Mouse (Mus musculus) kidney, postnatal 4 days (tissue): ENCODE measurements at regions not wholly inside any gene's neighbourhood (a gene's known extent, or its start where the extent isn't known, plus 50 kb on each side); places are given as distances from the start of the nearest gene placed in this dataset.
"Not testable (repeated sequence)": the region's sequence is repeated elsewhere in the genome, so short reads cannot be mapped to it uniquely, and the experiment has no call there.

ENCODE experiments used
- DNase-seq, 2 experiments: peaks; one replicate each; pipeline ENCODE4 v3.0.0; 2021; ENCODE audit warnings: mixed read lengths in 2 of 2

DNA sequence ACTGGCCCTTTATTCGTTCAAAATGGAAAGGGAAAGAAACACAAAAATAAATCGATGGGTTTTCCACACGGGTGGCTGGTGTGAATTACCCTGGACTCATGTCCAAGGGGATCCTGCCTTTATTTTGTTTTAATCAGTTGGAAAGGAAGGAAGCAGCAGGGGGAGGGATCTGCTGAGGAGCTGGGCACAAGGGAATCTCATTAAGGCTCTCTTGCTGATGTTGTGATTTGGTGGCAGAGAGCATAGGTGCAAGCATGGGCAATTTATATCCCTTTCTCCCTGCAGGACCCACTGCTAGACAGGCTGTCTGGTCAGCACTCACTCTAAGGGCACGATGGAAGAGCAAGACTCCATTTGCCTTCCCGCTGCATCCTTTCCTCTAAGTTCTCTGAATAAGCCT lies 469.2 kb downstream of the Epha7 start:
- no peak for DNase-seq

DNA sequence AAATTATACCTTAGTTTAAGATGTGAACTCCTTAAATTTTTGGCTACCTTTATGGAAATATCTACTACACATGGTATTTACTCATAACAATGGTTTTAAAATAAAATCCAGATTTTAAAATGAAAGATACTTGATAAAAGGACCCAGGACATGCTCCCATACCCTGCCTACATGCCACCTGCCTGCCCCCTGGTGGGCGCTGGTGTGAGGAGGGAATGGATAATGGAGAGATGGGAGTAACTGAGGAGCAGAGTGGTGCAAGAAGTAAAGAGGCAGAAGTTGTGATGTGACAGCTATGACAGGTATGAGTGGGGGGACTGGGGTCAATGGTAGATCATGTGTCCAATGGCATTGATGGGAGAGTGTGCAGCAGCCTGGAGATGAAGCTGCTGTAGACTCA lies 488.4 kb downstream of the Epha7 start:
- peak; percentile 63 to 65 for DNase-seq

DNA sequence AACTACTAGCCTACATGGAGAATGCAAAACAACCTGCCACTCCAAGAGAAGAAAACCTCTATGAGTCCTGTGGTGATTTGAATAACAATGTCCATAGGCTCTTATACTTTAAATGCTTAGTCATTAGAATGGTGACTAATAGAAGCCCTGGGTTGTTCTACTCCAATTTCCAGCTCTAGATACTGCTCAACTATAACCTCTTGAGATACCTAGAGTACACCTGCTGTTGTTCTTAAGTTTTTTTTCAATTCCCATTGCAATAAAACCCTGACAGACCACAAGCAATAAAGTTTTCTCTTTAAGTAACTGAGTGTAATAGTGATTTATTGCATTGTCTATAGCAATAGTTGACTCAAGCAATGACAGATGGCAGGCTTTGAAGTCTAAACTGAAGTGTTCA lies 491.0 kb downstream of the Epha7 start:
- no peak for DNase-seq

DNA sequence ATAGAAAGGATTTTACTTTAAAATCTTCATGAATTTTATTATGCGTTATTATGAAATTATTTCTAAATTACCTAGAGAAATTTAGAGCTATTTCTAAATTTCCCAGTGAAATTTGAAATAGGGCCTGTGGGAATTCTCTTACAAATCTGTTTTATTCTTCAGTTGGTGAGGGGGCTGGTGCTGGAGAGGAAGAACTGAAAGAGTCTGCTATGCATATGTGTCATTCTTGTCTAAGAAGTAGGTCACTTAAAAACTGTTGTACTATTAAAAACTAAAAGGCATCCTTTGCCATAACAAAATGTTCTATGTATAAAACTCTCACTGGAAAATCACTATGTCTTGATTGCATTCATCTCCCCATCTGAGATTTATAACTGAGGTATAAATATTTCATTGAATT lies 494.3 kb downstream of the Epha7 start:
- no peak for DNase-seq

DNA sequence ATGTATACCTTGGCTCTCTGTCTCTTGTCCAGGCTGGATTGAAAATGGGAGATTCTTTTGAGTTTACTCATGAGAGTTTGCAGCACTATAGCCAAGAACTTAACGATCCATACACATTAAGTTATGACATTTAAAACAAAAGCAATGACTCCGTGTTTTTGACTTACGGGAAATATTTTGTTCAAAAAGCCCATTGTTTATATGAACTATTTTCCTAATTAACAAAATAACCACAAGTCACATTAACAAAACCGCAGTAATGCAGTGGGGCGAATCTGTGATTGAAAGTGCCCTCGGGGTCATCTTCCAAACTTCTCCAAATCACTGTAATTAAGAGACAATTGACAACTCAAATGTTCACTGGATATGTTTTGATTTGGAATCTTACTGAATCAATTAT lies 511.0 kb downstream of the Epha7 start:
- no peak for DNase-seq

DNA sequence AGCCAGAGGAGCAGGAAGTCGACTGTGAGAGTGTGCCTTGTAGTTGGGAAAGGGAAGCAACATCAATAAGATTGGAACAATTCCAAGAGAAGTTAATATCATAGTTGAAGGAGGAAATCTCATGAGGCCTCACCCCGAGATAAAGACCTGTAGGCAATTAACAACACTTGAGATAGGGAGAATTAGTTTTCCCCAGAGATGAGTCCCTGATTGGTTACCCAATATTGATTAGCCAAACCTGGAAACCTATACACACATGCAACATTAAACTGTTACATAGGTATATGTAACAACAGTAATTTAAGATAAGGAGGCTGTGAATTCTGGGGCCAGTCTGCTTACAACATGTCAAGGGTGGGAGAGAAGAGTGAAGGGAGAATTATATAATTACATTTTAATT lies 516.2 kb downstream of the Epha7 start:
- DNase-seq: no peak

DNA sequence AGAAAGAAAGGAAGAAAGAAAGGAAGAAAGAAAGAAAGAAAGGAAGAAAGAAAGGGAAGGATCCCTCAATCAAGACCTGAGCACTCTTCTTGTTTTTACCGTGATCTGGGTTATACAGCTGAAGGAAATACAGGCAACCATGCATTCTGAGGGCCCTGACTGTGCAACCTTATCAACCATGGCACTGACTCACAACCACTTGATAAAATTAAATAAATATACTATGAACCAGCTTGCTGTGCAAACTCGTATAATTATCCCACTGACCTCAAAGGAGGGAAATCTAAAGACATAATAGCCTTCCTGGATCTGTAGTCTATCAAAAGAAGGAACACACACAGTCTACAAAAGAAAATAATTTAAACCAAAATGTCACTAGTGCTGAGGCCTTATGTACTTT lies 518.8 kb downstream of the Epha7 start:
- DNase-seq: no peak

DNA sequence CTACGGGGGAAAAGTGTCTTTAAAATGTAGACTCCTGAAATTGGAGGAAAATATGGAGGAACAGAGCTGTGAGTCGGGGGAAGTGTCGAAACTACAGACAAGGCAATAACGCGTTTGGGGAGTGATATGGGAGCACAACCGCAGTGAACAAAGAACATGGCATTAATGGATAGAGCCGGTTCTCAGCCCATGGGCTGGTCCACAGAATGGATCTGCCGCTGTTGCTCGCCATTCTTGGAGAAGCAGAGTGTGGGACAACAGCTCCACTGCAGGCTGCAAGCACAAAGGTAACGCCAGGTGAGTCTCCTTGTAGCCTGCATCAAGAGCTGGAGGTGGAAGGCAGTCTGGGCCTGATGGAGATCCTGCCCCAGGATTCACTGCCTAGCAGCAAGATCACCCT lies 524.3 kb downstream of the Epha7 start:
- no peak for DNase-seq

DNA sequence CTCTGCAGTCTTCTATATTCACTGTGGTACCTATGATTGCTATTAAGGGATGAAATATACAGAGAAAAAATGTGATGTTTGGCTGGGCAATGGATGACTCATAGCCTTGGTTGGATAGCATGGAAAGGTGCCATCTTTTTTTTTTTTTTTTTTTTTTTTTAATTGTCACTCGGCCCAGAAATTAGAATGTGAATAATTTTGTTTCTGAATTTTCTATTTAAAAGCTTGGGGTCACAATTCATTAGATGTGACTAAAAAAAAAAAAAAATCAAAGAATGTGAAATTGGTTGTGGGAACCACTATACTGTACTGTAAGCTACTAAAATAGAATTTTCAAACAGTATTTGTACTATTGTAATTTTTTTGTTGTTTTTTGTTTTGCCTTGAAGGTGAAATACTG lies 549.3 kb downstream of the Epha7 start:
- DNase-seq: no peak

DNA sequence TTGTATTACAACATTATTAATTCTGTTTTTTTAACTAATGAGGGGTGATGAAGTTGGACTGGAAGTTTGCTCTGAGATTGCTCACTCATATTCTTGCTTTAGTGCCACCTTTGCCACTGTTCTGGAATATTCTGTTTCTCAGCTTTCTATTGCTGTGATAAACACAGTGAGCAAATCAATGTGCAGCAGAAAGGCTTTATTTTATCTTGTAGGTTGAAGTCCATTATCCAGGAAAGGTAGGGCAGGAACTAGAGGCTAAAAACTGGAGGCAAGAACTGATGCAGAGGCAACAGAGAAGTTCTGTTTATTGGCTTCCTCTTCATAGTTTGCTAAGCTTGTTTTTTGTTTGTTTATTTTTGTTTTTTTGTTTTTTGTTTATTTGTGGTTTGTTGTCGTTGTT lies 576.4 kb downstream of the Epha7 start:
- DNase-seq: no peak

DNA sequence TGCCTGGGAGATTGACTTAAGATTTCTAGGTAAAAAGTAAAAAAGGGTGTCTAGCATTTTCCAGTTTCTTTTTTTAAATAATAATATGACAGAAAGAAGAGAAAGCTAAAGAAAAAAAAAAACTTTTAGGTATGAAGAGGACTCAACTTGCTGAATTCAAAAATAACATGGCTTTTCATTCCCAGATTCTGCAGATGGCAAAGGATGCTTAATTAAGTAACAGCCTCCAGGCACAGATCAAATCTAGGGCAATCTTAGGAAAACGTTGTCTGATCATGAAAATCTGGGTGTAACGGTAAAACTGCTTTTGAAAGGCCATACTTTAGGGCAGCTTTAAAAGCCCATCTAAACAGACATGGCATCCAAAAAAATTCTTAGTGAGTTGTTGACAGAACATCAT lies 577.4 kb downstream of the Epha7 start:
- DNase-seq: no peak

DNA sequence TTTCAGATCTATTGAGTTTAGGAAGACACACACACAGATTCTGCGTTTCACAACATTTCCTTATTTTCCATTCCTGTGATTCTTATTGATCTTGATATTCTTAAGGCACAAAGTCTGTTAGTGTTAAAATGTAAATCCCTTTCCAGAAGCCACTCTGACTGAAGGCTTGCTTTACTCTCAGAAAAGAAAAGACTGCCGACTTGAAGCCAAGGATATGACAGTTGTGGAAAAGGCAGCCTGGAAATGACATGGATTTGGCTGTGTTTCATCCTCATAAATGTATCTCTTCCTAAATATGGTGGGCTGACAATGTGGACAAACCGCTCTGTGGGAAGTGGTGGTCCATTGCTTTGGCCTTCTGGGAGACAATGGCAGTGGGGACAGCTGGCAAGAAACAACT lies 589.2 kb downstream of the Epha7 start:
- DNase-seq: no peak

DNA sequence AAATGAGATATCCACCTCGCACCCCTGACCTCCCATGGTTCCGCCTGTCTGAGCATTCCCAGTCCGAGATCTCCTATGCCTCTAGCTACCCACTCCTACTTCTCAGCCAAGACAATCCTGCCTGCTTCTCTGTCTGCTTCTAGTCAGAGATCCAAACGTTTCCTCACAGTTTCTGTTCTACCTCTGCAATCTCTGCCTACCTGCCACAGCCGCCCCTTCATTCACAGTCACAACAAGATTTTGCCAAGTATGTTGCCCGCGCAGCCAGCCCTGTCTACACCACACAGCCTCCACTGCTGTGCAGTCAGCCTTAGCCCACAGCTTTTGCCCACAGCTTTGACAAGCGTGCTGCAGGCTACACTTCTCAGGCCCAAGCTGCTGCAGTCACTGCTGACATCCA lies 601.7 kb downstream of the Epha7 start:
- no peak for DNase-seq

DNA sequence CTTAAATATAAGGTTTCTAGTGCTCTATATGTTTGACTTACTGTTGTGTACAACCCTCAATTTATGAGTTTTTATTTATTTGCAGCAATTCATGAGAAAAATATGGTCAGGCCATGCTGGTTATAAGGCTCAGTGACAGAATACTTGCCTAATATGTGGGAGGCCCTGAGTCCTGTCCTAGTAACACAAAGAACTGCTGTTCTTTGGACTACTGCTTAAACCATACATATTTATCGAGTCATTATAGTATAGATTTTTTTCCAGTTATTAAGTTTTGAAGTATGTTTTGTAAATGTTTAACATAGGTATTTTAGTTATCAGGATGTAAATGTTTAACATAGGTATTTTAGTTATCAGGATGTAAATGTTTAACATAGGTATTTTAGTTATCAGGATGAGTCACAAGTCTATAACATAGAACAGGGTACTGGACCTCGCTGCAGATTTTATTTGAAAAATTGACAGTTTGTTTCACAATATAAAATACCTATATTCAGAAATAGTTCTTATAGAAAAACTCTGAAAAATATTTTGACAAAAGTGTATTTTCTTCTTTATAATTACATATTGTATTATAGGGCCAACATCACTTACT lies 607.4 kb downstream of the Epha7 start:
- DNase-seq: no peak

DNA sequence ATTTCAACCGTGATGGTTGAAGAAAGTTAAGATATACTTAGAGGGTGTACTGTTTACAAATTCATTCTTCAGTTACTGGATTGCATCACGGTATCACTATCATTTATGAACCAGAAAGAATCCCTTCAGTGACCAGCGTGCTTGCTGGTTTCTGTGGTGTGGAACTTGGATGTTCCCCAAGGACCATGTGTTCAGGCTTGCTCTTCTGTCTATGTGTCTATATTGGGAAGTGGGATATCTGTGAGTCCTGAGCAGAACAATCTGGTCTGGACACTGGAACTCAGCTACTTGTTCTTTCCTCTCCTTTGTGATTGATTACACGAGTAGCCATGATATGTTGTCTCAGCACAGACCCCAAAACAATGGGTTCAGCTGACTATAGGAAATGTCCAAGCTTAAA lies 618.6 kb downstream of the Epha7 start:
- DNase-seq: not testable (repeated sequence)

DNA sequence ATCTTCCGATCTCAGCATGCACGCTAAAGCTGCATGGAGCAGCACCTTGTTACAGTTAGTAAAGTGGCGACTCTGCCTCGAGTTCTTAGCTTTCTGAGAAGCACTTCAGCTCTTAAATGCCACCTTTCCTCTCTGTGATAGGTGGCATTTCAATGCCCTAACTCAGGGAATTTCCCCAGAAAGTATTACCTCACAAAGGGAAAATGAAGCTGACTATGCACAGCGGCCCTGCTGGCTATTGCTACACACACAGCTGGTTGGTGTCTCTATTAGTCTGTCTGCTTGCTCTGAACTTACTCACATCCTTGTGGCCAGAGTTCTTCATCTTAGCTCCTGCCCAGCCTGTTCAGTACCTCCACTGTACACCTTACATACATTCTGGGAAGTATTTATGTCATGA lies 650.4 kb downstream of the Epha7 start:
- no peak for DNase-seq

DNA sequence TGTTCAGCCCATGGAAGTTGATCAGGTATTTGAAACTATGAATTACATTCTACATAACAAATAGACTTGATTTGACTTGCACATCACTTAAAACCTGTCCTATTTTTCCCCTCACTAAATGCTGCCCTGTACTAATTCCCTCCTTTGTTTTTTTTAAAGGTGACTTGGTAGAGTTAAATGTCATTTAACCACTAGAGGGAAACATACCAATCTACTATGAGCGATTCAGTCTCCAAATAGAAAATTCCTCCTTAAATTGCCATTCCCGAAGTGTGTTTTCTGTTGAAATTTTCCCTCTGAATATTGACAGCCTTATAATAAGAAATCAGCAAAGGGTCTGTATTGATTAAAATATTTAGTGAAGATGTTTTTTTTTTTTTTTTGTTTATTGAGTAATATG lies 653.4 kb downstream of the Epha7 start:
- no peak for DNase-seq

DNA sequence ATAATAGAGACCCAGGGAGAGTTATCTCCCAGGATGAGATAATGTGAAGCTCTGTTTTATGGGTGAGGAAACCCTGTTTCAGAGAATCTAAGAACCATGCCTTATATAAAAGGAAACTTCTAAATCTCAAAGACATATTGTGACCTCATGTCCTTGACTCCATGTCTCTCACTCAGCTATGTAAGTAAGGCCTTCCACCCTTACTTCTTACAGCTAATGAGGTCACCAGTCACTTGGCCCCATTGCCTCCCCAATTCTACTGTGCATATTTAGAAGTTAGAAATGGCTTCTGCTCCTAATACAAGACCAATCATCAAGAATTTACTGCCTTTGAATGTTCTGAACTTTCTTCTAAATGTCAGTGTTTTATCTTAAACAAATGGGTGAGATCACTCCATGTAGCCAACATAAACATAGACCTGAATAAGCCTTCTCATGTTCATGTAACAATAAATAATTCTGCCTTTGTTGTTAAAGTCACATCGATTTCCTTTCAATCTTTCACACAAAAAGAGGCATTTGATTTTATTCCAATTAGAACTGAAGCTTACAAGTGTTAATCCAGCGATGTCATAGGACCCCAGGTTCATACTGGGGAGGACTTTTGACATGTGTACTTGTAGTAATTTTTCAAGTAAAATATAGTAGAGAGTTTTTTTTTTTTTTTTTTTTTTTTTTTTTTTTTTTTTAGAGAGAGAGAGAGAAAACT lies 667.6 kb downstream of the Epha7 start:
- peak; percentile 5 to 7 for DNase-seq

DNA sequence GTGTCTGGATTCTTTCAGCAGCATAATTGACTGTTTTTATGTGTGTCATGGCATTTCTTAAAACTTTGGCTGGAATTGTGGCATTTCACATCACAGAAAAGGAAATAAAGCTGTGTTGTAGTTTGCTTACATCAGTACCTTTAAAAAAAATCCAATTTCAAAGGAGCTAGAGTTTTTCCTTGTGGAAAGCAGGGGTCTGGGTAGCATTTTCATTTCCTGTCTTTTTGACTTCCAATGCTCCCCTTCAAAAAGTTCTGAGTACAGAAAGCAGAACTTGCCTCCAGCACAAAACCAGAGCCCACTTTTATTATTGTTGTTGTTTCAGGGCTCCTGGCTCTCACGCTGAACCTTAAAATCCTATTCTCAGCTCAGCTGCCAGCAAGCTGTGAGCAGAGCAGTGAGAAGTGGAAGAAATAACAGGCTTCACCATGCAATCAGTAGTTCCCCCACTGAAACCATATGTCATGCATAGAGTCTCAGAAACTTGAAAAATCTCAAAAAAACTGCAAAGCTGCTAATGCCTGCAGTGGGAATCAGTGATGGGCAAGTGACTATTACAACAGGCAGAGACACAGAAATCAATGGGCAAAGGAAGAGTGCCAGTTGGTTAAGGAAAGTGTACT lies 668.3 kb downstream of the Epha7 start:
- DNase-seq: no peak

DNA sequence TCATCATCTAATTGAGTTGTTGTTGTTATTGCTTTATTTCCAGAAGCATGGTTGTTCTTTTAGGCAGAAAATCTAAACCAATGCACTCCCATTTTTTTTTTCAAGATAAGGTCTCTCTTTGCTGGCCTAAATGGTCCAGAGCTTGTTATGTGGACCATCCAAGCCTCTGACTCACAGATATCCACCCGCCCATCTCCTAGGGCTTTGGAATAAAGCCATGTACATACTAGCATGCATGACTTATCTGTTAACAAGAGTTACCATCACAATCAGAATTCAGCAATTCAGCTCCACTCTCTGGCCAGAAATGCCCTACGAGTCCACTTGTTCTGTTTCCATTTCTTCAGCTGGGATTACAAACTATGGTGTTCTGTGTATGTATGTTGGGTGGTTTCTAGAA lies 669.5 kb downstream of the Epha7 start:
- no peak for DNase-seq

DNA sequence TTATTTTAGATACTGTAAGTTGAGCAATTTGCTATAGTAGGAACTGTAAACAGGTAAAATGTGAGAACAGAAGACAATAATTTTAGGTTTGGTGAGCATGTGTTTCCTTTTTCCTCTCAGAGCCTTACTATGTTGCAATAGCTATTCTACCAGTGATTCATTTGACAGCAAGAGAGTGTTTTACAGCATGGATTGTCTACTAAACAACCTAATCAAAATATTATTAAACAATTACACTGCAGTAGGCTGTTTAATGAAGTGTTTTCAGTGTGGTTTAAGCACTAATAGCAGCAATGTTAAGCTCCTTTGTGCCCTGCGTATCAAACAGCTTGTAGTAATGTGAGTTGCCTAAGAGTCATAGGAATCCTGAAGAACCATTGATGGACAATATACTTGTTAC lies 687.9 kb downstream of the Epha7 start:
- DNase-seq: no peak

DNA sequence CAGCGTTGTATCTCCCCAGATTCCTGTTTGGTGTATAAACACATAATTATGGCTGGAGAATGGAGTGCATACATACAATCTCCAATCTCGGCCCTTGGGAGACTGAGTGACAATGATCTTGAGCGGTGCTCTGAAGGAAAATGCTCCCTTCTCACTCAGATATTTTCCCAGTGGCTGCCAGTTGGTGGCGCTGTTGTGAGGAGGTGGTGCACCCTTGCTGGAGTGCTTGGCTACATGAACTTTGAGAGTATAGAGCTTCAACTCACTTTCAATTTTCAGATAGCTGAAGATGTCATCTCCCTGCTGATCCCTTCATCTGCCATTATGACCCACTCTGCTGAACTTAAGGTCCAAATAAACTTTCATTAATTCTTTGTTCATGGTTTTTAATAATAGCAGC lies 712.1 kb downstream of the Epha7 start:
- peak; percentile 3 to 7 for DNase-seq

DNA sequence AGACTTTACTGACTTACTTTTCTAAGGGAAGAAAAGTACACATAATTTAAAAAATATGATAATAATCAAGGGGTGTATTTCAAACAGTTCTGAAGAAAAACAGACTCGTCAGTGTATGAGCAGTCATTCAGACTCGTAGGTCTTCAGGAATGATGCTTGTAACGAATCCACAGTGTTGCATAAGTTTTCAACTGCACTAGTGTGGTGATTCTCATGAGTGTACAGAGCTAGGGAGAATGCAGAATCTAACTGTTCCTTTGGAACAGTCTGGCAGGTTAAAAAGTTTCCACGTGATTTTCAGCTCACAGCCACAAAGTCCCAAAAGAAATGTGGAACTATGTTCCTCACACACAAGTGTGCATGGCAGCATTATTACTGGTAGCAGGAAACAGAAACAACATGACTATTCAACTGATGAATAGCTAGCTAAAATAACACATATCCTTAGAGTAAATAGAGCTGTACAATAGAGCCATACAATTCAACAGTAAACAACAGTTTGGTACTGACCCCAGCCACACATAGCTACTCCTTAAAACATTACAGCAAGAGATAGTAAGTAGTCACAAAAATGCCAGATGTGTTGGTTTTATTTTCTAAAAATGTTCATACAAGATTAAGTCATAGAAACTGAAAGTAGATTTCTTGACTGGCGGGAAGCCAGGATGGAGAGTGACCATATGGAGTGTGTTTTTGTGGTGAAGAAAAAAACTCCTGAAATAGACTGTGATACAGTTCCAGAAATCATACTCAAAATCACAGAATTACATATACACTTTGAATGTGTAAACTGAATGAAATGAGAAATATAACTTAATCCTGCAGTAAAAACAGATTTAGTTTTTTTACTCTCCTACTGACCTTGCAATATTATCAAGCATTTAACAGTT lies 713.1 kb downstream of the Epha7 start:
- DNase-seq: peak; percentile 9 to 11
